8 mouse cellular contexts compared by ENCODE assay signal in genomic region chrX:94990080-94990825, GRCm38 (mm10). TPM values are rescaled to one million over a fixed set of nuclear protein-coding genes. Genes with fewer than 3 reads are reported as not detected.
DNase-seq lines count a peak whose midpoint lies in the region; ATAC-seq and TF ChIP-seq lines count a peak whose summit lies in the region.
"Had no signal": no experiment of that assay in that cellular context is flagged by ENCODE, and none has a peak within 500 bp of the region (broad histone marks: within the 10 kb centered on the region; RNA-seq: fewer than 3 reads in every experiment).

No protein-coding gene starts in this region.

- 19% methylated on average over 29 of the region's 29 CpGs for WGBS in embryonic facial prominence, embryonic 10.5 days
- WGBS in heart, postnatal 0 days: 12% methylated on average over 29 of the region's 29 CpGs
- 10% methylated on average over 27 of the region's 29 CpGs for WGBS in stomach, postnatal 0 days

- peak overlapping the region; percentile 60 for H3K4me2 ChIP-seq in heart, postnatal 0 days (ENCODE audit: low read depth, low read length)
- peak overlapping the region; percentile 50 for H3K4me2 ChIP-seq in stomach, postnatal 0 days (replicated peaks; ENCODE audit: low read depth)

- H3K27ac ChIP-seq in embryonic facial prominence, embryonic 10.5 days (replicated peaks): peak overlapping the region; percentile 86
- H3K27ac ChIP-seq in heart, postnatal 0 days (ENCODE audit: low read depth): no peak overlapping the region
- no peak overlapping the region for H3K27ac ChIP-seq in stomach, postnatal 0 days (replicated peaks)
- H3K27ac ChIP-seq: macrophage had no signal

- peak overlapping the region; percentile 50 for H3K4me3 ChIP-seq in embryonic facial prominence, embryonic 10.5 days
- H3K4me3 ChIP-seq in heart, postnatal 0 days (ENCODE audit: low read depth, low read length): peak overlapping the region; percentile 41
- H3K4me3 ChIP-seq in stomach, postnatal 0 days (ENCODE audit: low read depth, low read length): peak overlapping the region; percentile 25

- H3K9me3 ChIP-seq in embryonic facial prominence, embryonic 10.5 days: no peaks in the 10 kb centered on the region
- no peaks in the 10 kb centered on the region for H3K9me3 ChIP-seq in heart, postnatal 0 days (replicated peaks; ENCODE audit: control insufficient read depth, low read length)
- H3K9me3 ChIP-seq in stomach, postnatal 0 days (ENCODE audit: control insufficient read depth, low read length): no peaks in the 10 kb centered on the region

- peaks cover 12% of the 10 kb centered on the region for H3K4me1 ChIP-seq in embryonic facial prominence, embryonic 10.5 days
- H3K4me1 ChIP-seq in heart, postnatal 0 days (ENCODE audit: control insufficient read depth, insufficient read depth): no peaks in the 10 kb centered on the region
- H3K4me1 ChIP-seq in stomach, postnatal 0 days (replicated peaks; ENCODE audit: control insufficient read depth, insufficient read depth): no peaks in the 10 kb centered on the region

- no peaks in the 10 kb centered on the region for H3K36me3 ChIP-seq in embryonic facial prominence, embryonic 10.5 days (replicated peaks)
- no peaks in the 10 kb centered on the region for H3K36me3 ChIP-seq in heart, postnatal 0 days (replicated peaks; ENCODE audit: control insufficient read depth, insufficient read depth, low read length)
- no peaks in the 10 kb centered on the region for H3K36me3 ChIP-seq in stomach, postnatal 0 days (ENCODE audit: control insufficient read depth, insufficient read depth, low read length)

- TF ChIP-seq CTCF in heart, postnatal 0 days (IDR thresholded peaks at IDR 0.05; ENCODE audit: low read depth): peak; percentile 4; the same call in 1 of the 2 replicates
- peak; percentile 52 for TF ChIP-seq CTCF in stomach, postnatal 0 days (IDR thresholded peaks at IDR 0.05; ENCODE audit: low read depth)

- H3K27me3 ChIP-seq in embryonic facial prominence, embryonic 10.5 days (replicated peaks; ENCODE audit: low read depth, poor library complexity, severe bottlenecking): peaks cover 75% of the 10 kb centered on the region
- no peaks in the 10 kb centered on the region for H3K27me3 ChIP-seq in heart, postnatal 0 days (ENCODE audit: control insufficient read depth, insufficient read depth, low read length)
- H3K27me3 ChIP-seq in stomach, postnatal 0 days (ENCODE audit: control insufficient read depth, insufficient read depth, low read length): no peaks in the 10 kb centered on the region

- TF ChIP-seq EP300 in heart, postnatal 0 days (IDR thresholded peaks at IDR 0.05; ENCODE audit: low read depth): no peak
- TF ChIP-seq EP300 in stomach, postnatal 0 days (optimal IDR thresholded peaks at IDR 0.05): no peak

- DNase-seq in right cerebral cortex, adult 18-20 months: peak; percentile 12
- no peak for DNase-seq in right cerebral cortex, postnatal 36 days (ENCODE audit: low spot score in 2 of 2)
- DNase-seq in embryonic facial prominence, embryonic 10.5 days (ENCODE audit: low spot score): peak; percentile 58
- no peak for DNase-seq in heart, postnatal 0 days (ENCODE audit: low spot score)
- DNase-seq in kidney, postnatal 4 days: peak; percentile 57 to 60
- DNase-seq in stomach, postnatal 0 days (ENCODE audit: low spot score): peak; percentile 39

- H3K9ac ChIP-seq in heart, postnatal 0 days (replicated peaks; ENCODE audit: low read depth, low read length): peak overlapping the region; percentile 39
- peak overlapping the region; percentile 52 for H3K9ac ChIP-seq in stomach, postnatal 0 days (ENCODE audit: low read length)

- peak; percentile 81 for ATAC-seq in heart, postnatal 0 days (ENCODE audit: insufficient read depth, low read depth)
- ATAC-seq in megakaryocyte-erythroid progenitor cell, adult 5-6 weeks (replicated peaks; ENCODE audit: low FRiP score, low TSS enrichment, poor library complexity, severe bottlenecking): peak; percentile 92
- ATAC-seq in stomach, postnatal 0 days (ENCODE audit: low FRiP score, low TSS enrichment): peak; percentile 63

RNA-seq across cellular contexts. Expression of gene Spin4, which starts 36.2 kb away (rescaled TPM):
- polyA plus RNA-seq in embryonic facial prominence, embryonic 10.5 days (2016; fragmentation: Nextera tagmentation; extraction: Ambion mirVana): 7.1 and 9.3 TPM in 2 replicates
- 3.1 and 9.4 TPM in 2 replicates for total RNA-seq in heart, postnatal 0 days (2014; rRNA removed; ENCODE audit: low replicate concordance)
- polyA plus RNA-seq in heart, postnatal 0 days (2015; fragmentation: Nextera tagmentation; extraction: Ambion mirVana): 2.3 and 2.4 TPM in 2 replicates
- not detected in 2 replicates for total RNA-seq in megakaryocyte-erythroid progenitor cell, adult 5-6 weeks (2014; fragmentation: Nextera tagmentation)
- total RNA-seq in megakaryocyte-erythroid progenitor cell, adult 5-6 weeks (2017): not detected in 2 replicates
- 3.8 and 4.1 TPM in 2 replicates for polyA plus RNA-seq in stomach, postnatal 0 days (2015; fragmentation: Nextera tagmentation; extraction: Ambion mirVana)

Comparison
In these comparisons a context has a peak if more than half of its experiments do, and no peak if none do; other contexts are left out.
1. DNase-seq: peak in right cerebral cortex, adult 18-20 months (single experiment), embryonic facial prominence, embryonic 10.5 days (single experiment), kidney, postnatal 4 days (2 of 2) and stomach, postnatal 0 days (single experiment); none in right cerebral cortex, postnatal 36 days (0 of 2) and heart, postnatal 0 days (single experiment).
2. Peak in every context shown above with its lines, with median percentiles within 50 percentile points of each other: H3K4me3 ChIP-seq and ATAC-seq.